Mouse (Mus musculus) megakaryocyte, embryonic 14.5 days (primary cell): ENCODE data around the gene Ugt2a3. TPM values are rescaled to one million over a fixed set of nuclear protein-coding genes. Genes with fewer than 3 reads are reported as not detected.
"Not testable (repeated sequence)": the region's sequence is repeated elsewhere in the genome, so short reads cannot be mapped to it uniquely, and the experiment has no call there.

Experiments
- H3K27me3 ChIP-seq: replicated peaks from 2 replicates; pipeline ENCODE3; 2012; ENCODE audit warnings: inconsistent platforms
- H3K36me3 ChIP-seq: replicated peaks from 2 replicates; pipeline ENCODE3; 2012; ENCODE audit warnings: low read length, inconsistent platforms, mixed read lengths
- H3K4me1 ChIP-seq: 2 replicates; pipeline ENCODE4 v1.6.1; 2012; ENCODE audit warnings: inconsistent platforms
- H3K4me3 ChIP-seq: replicated peaks from 2 replicates; pipeline ENCODE3; 2012; ENCODE audit warnings: moderate library complexity, mild to moderate bottlenecking, inconsistent platforms
- H3K9me3 ChIP-seq: 2 replicates; pipeline ENCODE4 v1.6.1; 2012; ENCODE audit warnings: inconsistent platforms
- FLI1 ChIP-seq: IDR thresholded peaks from 2 replicates; pipeline ENCODE4 v1.6.1; 2012; ENCODE audit warnings: low read length, inconsistent platforms, mixed read lengths
- GATA1 ChIP-seq: IDR thresholded peaks from 3 replicates; pipeline ENCODE4 v1.6.1; 2012; ENCODE audit warnings: mixed read lengths, low read length, inconsistent platforms, borderline replicate concordance
- polyA plus RNA-seq: library from polyadenylated mRNA; stranded (reverse); fragments of >175 nt; gene quantifications from 2 replicates; pipeline ENCODE4 v1.2.3, GENCODE M21; 2012; ENCODE audit warnings: low replicate concordance; ENCODE audit not compliant: insufficient read depth

Ugt2a3 gene
- not detected in 2 replicates for polyA plus RNA-seq

DNA sequence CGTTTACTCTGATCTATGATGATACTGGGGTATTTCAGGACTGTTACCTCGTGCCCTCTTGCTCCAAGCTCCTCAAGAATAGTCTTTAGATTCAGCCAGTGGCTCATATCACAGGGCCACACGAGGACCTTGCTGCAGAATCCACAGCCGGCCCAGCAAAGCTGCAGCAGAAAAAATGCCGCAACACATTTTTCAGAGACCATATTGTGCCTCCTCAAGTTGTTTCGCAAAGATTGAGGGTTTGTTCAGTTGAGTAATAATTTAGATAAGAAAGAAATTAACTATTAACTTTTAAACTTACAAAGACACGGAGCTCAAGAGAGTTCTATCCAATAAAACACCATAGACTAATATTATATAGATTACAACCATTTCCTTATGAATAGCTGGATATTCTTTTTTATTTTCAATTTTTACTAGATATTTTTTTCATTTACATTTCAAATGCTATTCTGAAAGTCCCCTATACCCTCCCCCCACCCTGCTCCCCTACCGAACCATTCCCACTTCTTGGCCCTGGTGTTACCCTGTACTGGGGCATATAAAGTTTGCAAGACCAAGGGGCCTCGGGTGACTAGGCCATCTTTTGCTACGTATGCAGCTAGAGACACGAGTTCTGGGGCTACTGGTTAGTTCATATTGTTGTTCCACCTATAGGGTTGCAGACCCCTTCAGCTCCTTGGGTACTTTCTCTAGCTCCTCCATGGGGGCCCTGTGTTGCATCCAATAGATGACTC, at the start of gene Ugt2a3:
Gene Ugt2a3 (minus strand): TSS at position 235 of the 737 bp plus-strand sequence.
- H3K27me3 ChIP-seq, result no peaks in the 10 kb centered on the region
- H3K36me3 ChIP-seq, result no peaks in the 10 kb centered on the region
- peaks cover 6% of the 10 kb centered on the region; the same call in 1 of the 2 replicates for H3K9me3 ChIP-seq
- H3K4me3 ChIP-seq, result no peak within 1 kb of the TSS
- no peak for TF ChIP-seq GATA1
- no peaks in the 10 kb centered on the region for H3K4me1 ChIP-seq

DNA sequence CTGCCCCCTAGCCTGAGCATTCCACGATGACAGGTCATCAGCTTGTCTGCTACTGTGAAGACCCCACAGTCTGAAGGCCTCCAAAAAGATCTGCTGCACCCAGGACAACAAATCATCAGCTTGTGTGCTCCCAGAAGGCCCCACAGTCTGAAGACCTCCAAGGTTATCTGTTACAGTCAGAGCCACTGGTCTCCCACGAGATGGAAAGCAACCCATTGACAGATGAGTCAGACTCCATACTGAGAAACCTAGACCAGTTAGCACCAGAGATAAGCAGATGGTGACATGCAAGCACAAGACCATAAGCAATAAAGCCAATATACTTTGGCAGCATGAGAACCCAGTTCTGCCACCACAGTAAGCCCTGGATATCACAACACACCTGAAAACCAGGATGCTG, 43.2 kb upstream of the Ugt2a3 start:
- Histone ChIP-seq H3K4me1 (no peaks in the 10 kb centered on the region), H3K4me3 (no peak overlapping the region), H3K9me3 (no peaks in the 10 kb centered on the region), H3K36me3 (no peaks in the 10 kb centered on the region), H3K27me3 (no peaks in the 10 kb centered on the region)
- TF ChIP-seq FLI1 (no peak), GATA1 (no peak)

- Histone ChIP-seq H3K27me3 (no peaks in the 10 kb centered on the region), H3K4me1 (no peaks in the 10 kb centered on the region), H3K4me3 (no peak overlapping the region), H3K36me3 (no peaks in the 10 kb centered on the region), H3K9me3 (no peaks in the 10 kb centered on the region)
- TF ChIP-seq FLI1 (no peak), GATA1 (no peak)
Observed at GRCm38 (mm10) chr5:87379825-87380224, 42.8 kb upstream of the Ugt2a3 start.

DNA sequence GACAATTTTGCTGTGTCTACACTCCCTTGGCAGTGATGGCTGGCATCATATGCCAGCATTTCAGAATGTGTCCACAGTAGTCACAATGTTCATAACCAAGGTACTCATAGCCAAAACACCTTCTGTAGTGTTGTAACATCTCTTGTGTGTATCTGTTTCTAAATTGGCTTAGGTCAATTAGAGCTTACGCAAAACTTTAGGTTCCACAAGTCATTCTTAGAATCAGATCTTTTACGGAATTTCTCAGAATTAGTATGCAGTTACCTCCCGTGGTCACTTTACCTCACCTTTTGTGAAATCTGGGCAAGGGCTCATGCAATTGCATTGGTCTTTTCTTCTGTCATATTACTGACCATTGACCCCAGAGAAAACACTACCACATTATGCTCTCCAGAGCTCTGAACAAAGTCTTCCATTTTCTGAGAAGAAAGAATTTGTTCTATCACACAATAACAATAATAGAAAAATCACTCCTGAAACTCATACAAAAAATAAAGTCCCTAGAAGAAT, 38.9 kb upstream of the Ugt2a3 start:
- Histone ChIP-seq H3K4me3 (no peak overlapping the region), H3K9me3 (no peaks in the 10 kb centered on the region), H3K27me3 (no peaks in the 10 kb centered on the region), H3K4me1 (no peaks in the 10 kb centered on the region), H3K36me3 (no peaks in the 10 kb centered on the region)
- TF ChIP-seq FLI1 (no peak), GATA1 (no peak)

GRCm38 (mm10) chr5:87373502-87373863, 36.5 kb upstream of the Ugt2a3 start:
- Histone ChIP-seq H3K9me3 (no peaks in the 10 kb centered on the region), H3K36me3 (no peaks in the 10 kb centered on the region), H3K4me1 (no peaks in the 10 kb centered on the region), H3K4me3 (no peak overlapping the region), H3K27me3 (no peaks in the 10 kb centered on the region)
- TF ChIP-seq GATA1, result no peak
- no peak for TF ChIP-seq FLI1

GRCm38 (mm10) chr5:87372788-87373501, 36.0 kb upstream of the Ugt2a3 start:
- not testable (repeated sequence) for H3K36me3 ChIP-seq, H3K9me3 ChIP-seq, H3K27me3 ChIP-seq, H3K4me3 ChIP-seq, H3K4me1 ChIP-seq

- H3K27me3 ChIP-seq, result no peaks in the 10 kb centered on the region
- TF ChIP-seq FLI1, result no peak
- TF ChIP-seq GATA1, result no peak
- no peak overlapping the region for H3K4me3 ChIP-seq
- H3K9me3 ChIP-seq, result no peaks in the 10 kb centered on the region
- no peaks in the 10 kb centered on the region for H3K36me3 ChIP-seq
- H3K4me1 ChIP-seq, result no peaks in the 10 kb centered on the region
Observed at GRCm38 (mm10) chr5:87350350-87350749, 13.4 kb upstream of the Ugt2a3 start.

GRCm38 (mm10) chr5:87349150-87349549, 12.2 kb upstream of the Ugt2a3 start:
- H3K36me3 ChIP-seq, H3K4me1 ChIP-seq, H3K27me3 ChIP-seq, H3K9me3 ChIP-seq, H3K4me3 ChIP-seq: not testable (repeated sequence)

GRCm38 (mm10) chr5:87347479-87348078, 10.6 kb upstream of the Ugt2a3 start:
- not testable (repeated sequence) for H3K4me3 ChIP-seq, H3K36me3 ChIP-seq, H3K4me1 ChIP-seq, H3K27me3 ChIP-seq, H3K9me3 ChIP-seq

DNA sequence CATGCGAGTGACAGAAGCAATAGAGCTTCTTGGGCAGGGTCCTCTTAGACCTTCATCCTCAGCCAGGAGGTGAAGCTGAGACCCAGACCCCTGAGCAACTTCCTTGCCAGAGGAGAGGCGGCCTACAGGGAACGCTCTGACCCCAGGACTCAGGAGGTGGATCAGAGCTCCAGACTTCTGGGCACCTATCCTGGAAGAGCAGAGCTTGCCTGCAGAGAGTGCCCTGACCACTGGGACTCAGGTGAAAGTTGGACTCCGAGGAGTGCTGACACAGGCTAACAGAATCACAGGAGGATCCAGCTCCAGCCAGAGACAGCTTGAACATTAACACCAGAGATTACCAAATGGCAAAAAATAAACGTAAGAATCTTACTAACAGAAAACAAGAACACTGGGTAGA, 3.5 kb upstream of the Ugt2a3 start:
- TF ChIP-seq FLI1, result no peak
- no peak for TF ChIP-seq GATA1
- H3K4me1 ChIP-seq, result no peaks in the 10 kb centered on the region
- no peaks in the 10 kb centered on the region for H3K27me3 ChIP-seq
- peaks cover 14% of the 10 kb centered on the region for H3K9me3 ChIP-seq
- no peaks in the 10 kb centered on the region for H3K36me3 ChIP-seq
- no peak overlapping the region for H3K4me3 ChIP-seq

DNA sequence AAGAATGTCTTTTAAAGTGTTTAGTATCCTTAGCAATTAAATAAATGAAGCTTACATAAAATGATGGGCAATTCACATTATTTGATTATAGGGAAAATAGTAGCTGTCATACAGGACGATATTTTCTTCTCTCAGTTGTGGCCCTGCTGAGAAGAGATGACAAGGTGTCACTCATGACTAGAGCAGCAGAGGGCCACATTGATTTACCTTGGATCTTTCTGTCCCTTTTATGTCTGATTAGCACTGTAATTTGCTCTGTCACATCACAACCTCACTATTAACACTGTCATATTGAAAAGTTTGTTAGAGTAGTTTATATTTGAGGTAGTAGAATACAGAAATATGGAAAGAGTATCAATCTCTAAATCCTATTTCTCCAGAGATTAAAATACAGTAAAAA, 1.8 kb downstream of the Ugt2a3 start:
- no peak for TF ChIP-seq FLI1
- no peak for TF ChIP-seq GATA1
- Histone ChIP-seq H3K4me1 (no peaks in the 10 kb centered on the region), H3K36me3 (no peaks in the 10 kb centered on the region), H3K27me3 (no peaks in the 10 kb centered on the region), H3K4me3 (no peak overlapping the region), H3K9me3 (peaks cover 3% of the 10 kb centered on the region; the same call in 1 of the 2 replicates)
